Mouse (Mus musculus) kidney, embryonic 15.5 days (tissue): ENCODE results near the gene Ifi35. TPM values are rescaled to one million over a fixed set of nuclear protein-coding genes. Genes with fewer than 3 reads are reported as not detected.
"Not testable (repeated sequence)": the region's sequence is repeated elsewhere in the genome, so short reads cannot be mapped to it uniquely, and the experiment has no call there.

Source experiments
- ATAC-seq: fragments of 200-750 bp; cut with Nextera tagmentation; replicated peaks from 2 replicates; pipeline ENCODE4 v1.8.0; 2017; ENCODE audit warnings: moderate TSS enrichment; ENCODE audit not compliant: low FRiP score
- H3K27ac ChIP-seq: fragments of 300-500 bp; sonication (generic); 2 replicates; pipeline ENCODE4 v1.5.1; 2015; ENCODE audit warnings: mild to moderate bottlenecking, inconsistent platforms
- H3K27me3 ChIP-seq: fragments of 300-500 bp; sonication (generic); 2 replicates; pipeline ENCODE4 v1.6.1; 2015; ENCODE audit warnings: inconsistent platforms
- H3K36me3 ChIP-seq: fragments of 300-500 bp; sonication (generic); 2 replicates; pipeline ENCODE4 v1.6.1; 2015; ENCODE audit warnings: inconsistent platforms
- H3K4me1 ChIP-seq: fragments of 300-500 bp; sonication (generic); 2 replicates; pipeline ENCODE4 v1.6.1; 2015; ENCODE audit warnings: inconsistent platforms
- H3K4me2 ChIP-seq: fragments of 300-500 bp; sonication (generic); 2 replicates; pipeline ENCODE4 v1.6.1; 2015; ENCODE audit warnings: moderate library complexity, mild to moderate bottlenecking, inconsistent platforms
- H3K4me3 ChIP-seq: fragments of 300-500 bp; sonication (generic); replicated peaks from 2 replicates; pipeline ENCODE4 v1.5.1; 2015; ENCODE audit warnings: mild to moderate bottlenecking, inconsistent platforms
- H3K9ac ChIP-seq: fragments of 300-500 bp; sonication (generic); 2 replicates; pipeline ENCODE4 v1.6.1; 2015; ENCODE audit warnings: mild to moderate bottlenecking, inconsistent platforms
- H3K9me3 ChIP-seq: fragments of 300-500 bp; sonication (generic); replicated peaks from 2 replicates; pipeline ENCODE4 v1.6.1; 2016; ENCODE audit warnings: inconsistent platforms
- WGBS: fragments of 180-500 bp; shearing (Covaris S2); methylation state at CpG from one replicate; pipeline ENCODE4 v1.1.7; 2015; ENCODE audit warnings: mixed read lengths; 5-methylcytosine and 5-hydroxymethylcytosine counted together
- polyA plus RNA-seq: library from polyadenylated mRNA; unstranded; fragments of >200 nt; fragmentation: Nextera tagmentation; extraction: Ambion mirVana; gene quantifications from 2 replicates; pipeline ENCODE4 v1.2.1, GENCODE M21; 2015

Ifi35 gene
- polyA plus RNA-seq, 1 experiment from 2014 or later = 18.8 TPM

GRCm38 (mm10) chr11:101473686-101474085, 25.5 kb downstream of the Ifi35 start:
- not testable (repeated sequence) for H3K36me3 ChIP-seq, H3K4me3 ChIP-seq, H3K9ac ChIP-seq, H3K27ac ChIP-seq, H3K4me2 ChIP-seq, ATAC-seq, H3K27me3 ChIP-seq, H3K9me3 ChIP-seq
- peaks cover 16% of the 10 kb centered on the region for H3K4me1 ChIP-seq
- 78% methylated on average over 1 of the region's 1 CpGs for WGBS

- Histone ChIP-seq H3K27me3 (no peaks in the 10 kb centered on the region), H3K9me3 (no peaks in the 10 kb centered on the region), H3K27ac (no peak overlapping the region), H3K9ac (no peak overlapping the region), H3K4me1 (peaks cover 15% of the 10 kb centered on the region), H3K4me3 (no peak overlapping the region), H3K36me3 (no peaks in the 10 kb centered on the region), H3K4me2 (no peak overlapping the region)
- ATAC-seq = no peak
- WGBS = 74% methylated on average over 5 of the region's 5 CpGs
Observed at GRCm38 (mm10) chr11:101474298-101474697, 26.1 kb downstream of the Ifi35 start.

GRCm38 (mm10) chr11:101476361-101476760, 28.2 kb downstream of the Ifi35 start:
- not testable (repeated sequence) for H3K27me3 ChIP-seq, H3K9me3 ChIP-seq, H3K4me2 ChIP-seq, ATAC-seq, H3K36me3 ChIP-seq, H3K9ac ChIP-seq, H3K27ac ChIP-seq, H3K4me3 ChIP-seq
- WGBS = 80% methylated on average over 4 of the region's 4 CpGs
- H3K4me1 ChIP-seq = peaks cover 16% of the 10 kb centered on the region

- Histone ChIP-seq H3K4me1 (peaks cover 11% of the 10 kb centered on the region), H3K27me3 (no peaks in the 10 kb centered on the region), H3K27ac (no peak overlapping the region), H3K4me2 (no peak overlapping the region), H3K4me3 (no peak overlapping the region), H3K9ac (no peak overlapping the region), H3K36me3 (no peaks in the 10 kb centered on the region), H3K9me3 (no peaks in the 10 kb centered on the region)
- ATAC-seq = no peak
- WGBS = 44% methylated on average over 4 of the region's 4 CpGs
Observed at GRCm38 (mm10) chr11:101477194-101477551, 29.0 kb downstream of the Ifi35 start.

- peaks cover 7% of the 10 kb centered on the region for H3K4me1 ChIP-seq
- H3K9me3 ChIP-seq = no peaks in the 10 kb centered on the region
- no peak overlapping the region for H3K4me2 ChIP-seq
- no peak overlapping the region for H3K27ac ChIP-seq
- no peak for ATAC-seq
- no peaks in the 10 kb centered on the region for H3K36me3 ChIP-seq
- H3K9ac ChIP-seq = no peak overlapping the region
- no peak overlapping the region for H3K4me3 ChIP-seq
- no peaks in the 10 kb centered on the region for H3K27me3 ChIP-seq
- WGBS = 68% methylated on average over 10 of the region's 10 CpGs
Observed at GRCm38 (mm10) chr11:101477552-101478211, 29.5 kb downstream of the Ifi35 start.

- Histone ChIP-seq H3K27me3 (no peaks in the 10 kb centered on the region), H3K4me2 (peak overlapping the region; percentile 48), H3K36me3 (no peaks in the 10 kb centered on the region), H3K4me3 (0 out of 2 replicates have a peak overlapping the region, but pooled peaks have one; percentile 2), H3K4me1 (peaks cover 8% of the 10 kb centered on the region), H3K9me3 (no peaks in the 10 kb centered on the region), H3K27ac (no peak overlapping the region), H3K9ac (no peak overlapping the region)
- WGBS = 10% methylated on average over 18 of the region's 18 CpGs
- no peak for ATAC-seq
Observed at GRCm38 (mm10) chr11:101479171-101479635, 31.0 kb downstream of the Ifi35 start.

GRCm38 (mm10) chr11:101480912-101481311, 32.7 kb downstream of the Ifi35 start:
- no peaks in the 10 kb centered on the region for H3K9me3 ChIP-seq
- no peaks in the 10 kb centered on the region for H3K27me3 ChIP-seq
- ATAC-seq = no peak
- H3K4me3 ChIP-seq = no peak overlapping the region
- no peak overlapping the region for H3K9ac ChIP-seq
- H3K4me1 ChIP-seq = peaks cover 9% of the 10 kb centered on the region
- H3K36me3 ChIP-seq = no peaks in the 10 kb centered on the region
- 64% methylated on average over 6 of the region's 6 CpGs for WGBS
- no peak overlapping the region for H3K27ac ChIP-seq
- H3K4me2 ChIP-seq = no peak overlapping the region

- Histone ChIP-seq H3K9me3 (no peaks in the 10 kb centered on the region), H3K4me1 (peaks cover 9% of the 10 kb centered on the region), H3K27ac (no peak overlapping the region), H3K36me3 (peaks cover 21% of the 10 kb centered on the region), H3K4me3 (no peak overlapping the region), H3K9ac (no peak overlapping the region), H3K27me3 (no peaks in the 10 kb centered on the region), H3K4me2 (no peak overlapping the region)
- no peak for ATAC-seq
- WGBS = 44% methylated on average over 3 of the region's 3 CpGs
Observed at GRCm38 (mm10) chr11:101483804-101484203, 35.6 kb downstream of the Ifi35 start.

- Histone ChIP-seq H3K36me3 (peaks cover 26% of the 10 kb centered on the region), H3K27ac (no peak overlapping the region), H3K4me3 (no peak overlapping the region), H3K9me3 (no peaks in the 10 kb centered on the region), H3K9ac (no peak overlapping the region), H3K4me2 (no peak overlapping the region), H3K4me1 (peaks cover 5% of the 10 kb centered on the region), H3K27me3 (no peaks in the 10 kb centered on the region)
- 78% methylated on average over 6 of the region's 6 CpGs for WGBS
- no peak for ATAC-seq
Observed at GRCm38 (mm10) chr11:101484245-101484644, 36.0 kb downstream of the Ifi35 start.

- Histone ChIP-seq H3K9me3 (no peaks in the 10 kb centered on the region), H3K27me3 (no peaks in the 10 kb centered on the region), H3K4me3 (no peak overlapping the region), H3K9ac (no peak overlapping the region), H3K4me1 (0 out of 2 replicates have a peak, but pooled peaks cover 2% of the 10 kb centered on the region), H3K36me3 (peaks cover 31% of the 10 kb centered on the region), H3K27ac (no peak overlapping the region), H3K4me2 (no peak overlapping the region)
- ATAC-seq = no peak
- WGBS = 85% methylated on average over 7 of the region's 7 CpGs
Observed at GRCm38 (mm10) chr11:101484814-101485213, 36.6 kb downstream of the Ifi35 start.

GRCm38 (mm10) chr11:101485509-101486028, 37.4 kb downstream of the Ifi35 start:
- Histone ChIP-seq H3K4me2 (no peak overlapping the region), H3K9me3 (no peaks in the 10 kb centered on the region), H3K27me3 (no peaks in the 10 kb centered on the region), H3K9ac (no peak overlapping the region), H3K4me1 (0 out of 2 replicates have a peak, but pooled peaks cover 2% of the 10 kb centered on the region), H3K27ac (no peak overlapping the region), H3K4me3 (no peak overlapping the region), H3K36me3 (peaks cover 35% of the 10 kb centered on the region)
- 59% methylated on average over 6 of the region's 6 CpGs for WGBS
- ATAC-seq = no peak

- H3K4me1 ChIP-seq = 0 out of 2 replicates have a peak, but pooled peaks cover 2% of the 10 kb centered on the region
- no peak overlapping the region for H3K9ac ChIP-seq
- H3K4me3 ChIP-seq = no peak overlapping the region
- 74% methylated on average over 6 of the region's 6 CpGs for WGBS
- H3K4me2 ChIP-seq = no peak overlapping the region
- no peaks in the 10 kb centered on the region for H3K27me3 ChIP-seq
- H3K27ac ChIP-seq = no peak overlapping the region
- peaks cover 38% of the 10 kb centered on the region for H3K36me3 ChIP-seq
- H3K9me3 ChIP-seq = no peaks in the 10 kb centered on the region
- ATAC-seq = no peak
Observed at GRCm38 (mm10) chr11:101486126-101486525, 37.9 kb downstream of the Ifi35 start.
